ENCODE assay signal across 19 mouse cellular contexts in genomic region chr12:30006586-30006985, GRCm38 (mm10).
"Had no signal": no experiment of that assay in that cellular context is flagged by ENCODE, and none has a peak within 500 bp of the region (broad histone marks: within the 10 kb centered on the region; RNA-seq: fewer than 3 reads in every experiment).

No protein-coding gene starts in this region.

- H3K4me3 ChIP-seq: liver, embryonic 13.5 days; liver, embryonic 15.5 days; lung, embryonic 15.5 days; midbrain, embryonic 13.5 days; midbrain, embryonic 15.5 days; neural tube, embryonic 13.5 days; neural tube, embryonic 15.5 days had no signal

- H3K4me1 ChIP-seq: liver, embryonic 13.5 days; liver, embryonic 15.5 days; lung, embryonic 15.5 days; midbrain, embryonic 15.5 days had no signal

- H3K27ac ChIP-seq: liver, embryonic 13.5 days; liver, embryonic 15.5 days; lung, embryonic 15.5 days; macrophage; midbrain, embryonic 13.5 days; midbrain, embryonic 15.5 days; neural tube, embryonic 13.5 days; neural tube, embryonic 15.5 days had no signal

- H3K27me3 ChIP-seq: liver, embryonic 13.5 days; liver, embryonic 15.5 days; lung, embryonic 15.5 days; midbrain, embryonic 13.5 days; midbrain, embryonic 15.5 days; neural tube, embryonic 13.5 days; neural tube, embryonic 15.5 days had no signal

- H3K9ac ChIP-seq: liver, embryonic 13.5 days; liver, embryonic 15.5 days; liver, postnatal 0 days; lung, embryonic 15.5 days; midbrain, embryonic 13.5 days; midbrain, embryonic 15.5 days; neural tube, embryonic 13.5 days; neural tube, embryonic 15.5 days had no signal

- H3K4me2 ChIP-seq: liver, embryonic 13.5 days; liver, embryonic 15.5 days; lung, embryonic 15.5 days; midbrain, embryonic 11.5 days; midbrain, embryonic 13.5 days; midbrain, embryonic 15.5 days; neural tube, embryonic 13.5 days; neural tube, embryonic 15.5 days had no signal

- ATAC-seq: liver, postnatal 0 days; lung, postnatal 0 days; midbrain, embryonic 13.5 days; midbrain, embryonic 15.5 days had no signal

- H3K9me3 ChIP-seq: liver, embryonic 13.5 days; liver, embryonic 15.5 days; lung, embryonic 15.5 days; midbrain, embryonic 13.5 days; midbrain, embryonic 15.5 days; neural tube, embryonic 13.5 days; neural tube, embryonic 15.5 days had no signal

- H3K36me3 ChIP-seq: liver, embryonic 15.5 days had no signal

- DNase-seq: liver, embryonic 13.5 days; liver, postnatal 0 days; lung, adult 2 months; lung, postnatal 14 days; lung, postnatal 36 days; retina, postnatal 1 day; right cerebral cortex, adult 18-20 months; thymus, adult 2 months; thymus, postnatal 25 days; thymus, postnatal 4 days had no signal
